Comparison of ENCODE assay signal across 25 mouse cellular contexts in the genomic region with DNA sequence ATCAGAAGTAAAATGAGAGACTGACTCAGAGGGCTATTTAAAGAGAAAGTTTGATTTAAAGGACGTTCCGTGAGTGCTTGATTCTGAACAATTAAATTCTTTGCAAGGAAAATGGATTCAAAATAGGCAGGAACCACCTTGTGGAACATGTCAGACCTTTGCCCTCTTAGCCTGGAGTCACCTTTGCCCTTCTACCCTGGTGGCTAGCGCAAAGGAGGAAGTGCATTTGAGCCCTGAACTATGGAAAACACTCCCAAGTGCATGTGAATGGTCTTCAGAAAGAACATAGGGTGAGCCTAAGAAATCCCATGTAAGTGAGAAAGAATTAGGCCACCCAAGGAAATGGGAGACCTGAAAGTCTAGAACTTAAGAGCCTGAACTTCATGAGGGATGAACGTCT.
DNase-seq lines count a peak whose midpoint lies in the region; ATAC-seq and TF ChIP-seq lines count a peak whose summit lies in the region.
"Had no signal": no experiment of that assay in that cellular context is flagged by ENCODE, and none has a peak within 500 bp of the region (broad histone marks: within the 10 kb centered on the region; RNA-seq: fewer than 3 reads in every experiment).

No protein-coding gene starts in this region.

- DNase-seq in kidney, adult 11 months, result peak; percentile 26
- DNase-seq in kidney, adult 2 months, result peak; percentile 67
- no peak for DNase-seq in kidney, postnatal 4 days
- peak; percentile 50 for DNase-seq in kidney, adult 9 months
- DNase-seq in liver, adult 2 months (ENCODE audit: extremely low read depth, low read depth, low spot score), result peak; percentile 79
- DNase-seq in liver, embryonic 11.5 days (ENCODE audit: low spot score), result no peak
- DNase-seq: adrenal gland, adult 8-10 months; adrenal gland, postnatal 14 days; adrenal gland, postnatal 36 days; B cell, adult 2 months; cerebellum, adult 11-12 months; cerebellum, adult 2 months; cerebellum, adult 9-10 months; cerebellum, postnatal 10 days; cerebellum, postnatal 25 days had no signal

- no peak overlapping the region for H3K4me2 ChIP-seq in kidney, embryonic 16.5 days (replicated peaks; ENCODE audit: low read depth, low read length)
- H3K4me2 ChIP-seq in kidney, embryonic 15.5 days, result no peak overlapping the region
- H3K4me2 ChIP-seq in liver, embryonic 11.5 days, result no peak overlapping the region
- H3K4me2 ChIP-seq: embryonic facial prominence, embryonic 12.5 days; forebrain, embryonic 13.5 days had no signal

- H3K79me2 ChIP-seq in liver, adult 2 months (ENCODE audit: control insufficient read depth, insufficient read depth, low read length), result no peaks in the 10 kb centered on the region

- H3K27me3 ChIP-seq in kidney, embryonic 16.5 days (ENCODE audit: insufficient read depth, low read length), result no peaks in the 10 kb centered on the region
- H3K27me3 ChIP-seq in kidney, adult 2 months (replicated peaks; ENCODE audit: control insufficient read depth, insufficient read depth, low read length), result no peaks in the 10 kb centered on the region
- H3K27me3 ChIP-seq in kidney, embryonic 15.5 days, result no peaks in the 10 kb centered on the region
- H3K27me3 ChIP-seq in liver, adult 2 months (ENCODE audit: control insufficient read depth, insufficient read depth, low read length), result no peaks in the 10 kb centered on the region
- no peaks in the 10 kb centered on the region for H3K27me3 ChIP-seq in liver, embryonic 11.5 days (replicated peaks; ENCODE audit: control insufficient read depth, insufficient read depth, low read length)
- H3K27me3 ChIP-seq: CH12.LX; embryonic facial prominence, embryonic 12.5 days; forebrain, embryonic 13.5 days; Patski had no signal

- no peak for ATAC-seq in kidney, embryonic 16.5 days (ENCODE audit: low FRiP score, low TSS enrichment)
- no peak for ATAC-seq in kidney, embryonic 15.5 days (replicated peaks; ENCODE audit: low FRiP score)
- no peak for ATAC-seq in liver, embryonic 11.5 days (replicated peaks; ENCODE audit: low FRiP score)
- ATAC-seq: activated CD4-positive, CD25-positive, alpha-beta regulatory T cell, adult 4 months; CD4-positive, CD25-positive, alpha-beta regulatory T cell, adult 4 months; forebrain, embryonic 13.5 days; Patski had no signal

- WGBS in kidney, embryonic 16.5 days, result 81% methylated on average over 4 of the region's 4 CpGs
- 54% methylated on average over 4 of the region's 4 CpGs for WGBS in kidney, adult 2 months
- WGBS in kidney, embryonic 15.5 days, result 77% methylated on average over 4 of the region's 4 CpGs
- 41% methylated on average over 4 of the region's 4 CpGs for WGBS in liver, adult 2 months
- WGBS in liver, embryonic 11.5 days, result 88% methylated on average over 4 of the region's 4 CpGs

- no peak for TF ChIP-seq CTCF in kidney, adult 2 months (conservative IDR thresholded peaks at IDR 0.05; ENCODE audit: insufficient read depth, insufficient read length, low read depth, low read length)
- no peak for TF ChIP-seq CTCF in liver, adult 2 months (IDR thresholded peaks at IDR 0.05; ENCODE audit: low read depth, low read length)

- H3K4me3 ChIP-seq in kidney, embryonic 16.5 days (ENCODE audit: low read length), result no peak overlapping the region
- no peak overlapping the region for H3K4me3 ChIP-seq in kidney, adult 2 months (ENCODE audit: insufficient read depth, low read depth, low read length)
- no peak overlapping the region for H3K4me3 ChIP-seq in kidney, embryonic 15.5 days (replicated peaks)
- no peak overlapping the region for H3K4me3 ChIP-seq in liver, adult 2 months (ENCODE audit: insufficient read depth, low read depth, low read length)
- H3K4me3 ChIP-seq in liver, embryonic 11.5 days (ENCODE audit: low read depth, low read length), result no peak overlapping the region
- H3K4me3 ChIP-seq: embryonic facial prominence, embryonic 10.5 days; embryonic facial prominence, embryonic 12.5 days; forebrain, embryonic 13.5 days had no signal

- H3K36me3 ChIP-seq in kidney, embryonic 16.5 days (ENCODE audit: insufficient read depth, low read length), result no peaks in the 10 kb centered on the region
- no peaks in the 10 kb centered on the region for H3K36me3 ChIP-seq in kidney, adult 2 months (ENCODE audit: control insufficient read depth, insufficient read depth, low read length)
- no peaks in the 10 kb centered on the region for H3K36me3 ChIP-seq in kidney, embryonic 15.5 days
- H3K36me3 ChIP-seq in liver, adult 2 months (ENCODE audit: control insufficient read depth, insufficient read depth, low read length), result no peaks in the 10 kb centered on the region
- no peaks in the 10 kb centered on the region for H3K36me3 ChIP-seq in liver, embryonic 11.5 days (ENCODE audit: control insufficient read depth, insufficient read depth, low read length)
- H3K36me3 ChIP-seq: embryonic facial prominence, embryonic 10.5 days; embryonic facial prominence, embryonic 12.5 days; G1E had no signal

- TF ChIP-seq POLR2A in kidney, adult 2 months (IDR thresholded peaks at IDR 0.05; ENCODE audit: low read depth, low read length), result no peak
- TF ChIP-seq POLR2A in liver, adult 2 months (IDR thresholded peaks at IDR 0.05; ENCODE audit: extremely low read depth, insufficient read depth, low read length), result no peak

- H3K9me3 ChIP-seq in kidney, embryonic 16.5 days (ENCODE audit: low read length), result no peaks in the 10 kb centered on the region
- H3K9me3 ChIP-seq in kidney, embryonic 15.5 days (replicated peaks), result no peaks in the 10 kb centered on the region
- no peaks in the 10 kb centered on the region for H3K9me3 ChIP-seq in liver, embryonic 11.5 days (ENCODE audit: control insufficient read depth, low read length)
- H3K9me3 ChIP-seq: embryonic facial prominence, embryonic 10.5 days; embryonic facial prominence, embryonic 12.5 days; forebrain, embryonic 13.5 days; G1E had no signal

- H3K4me1 ChIP-seq in kidney, embryonic 16.5 days (ENCODE audit: insufficient read depth, low read length), result peaks cover 20% of the 10 kb centered on the region
- no peaks in the 10 kb centered on the region for H3K4me1 ChIP-seq in kidney, adult 2 months (ENCODE audit: control insufficient read depth, insufficient read depth, low read length)
- H3K4me1 ChIP-seq in kidney, embryonic 15.5 days, result peaks cover 21% of the 10 kb centered on the region
- H3K4me1 ChIP-seq in liver, adult 2 months (ENCODE audit: control insufficient read depth, insufficient read depth, low read length), result peaks cover 11% of the 10 kb centered on the region
- H3K4me1 ChIP-seq in liver, embryonic 11.5 days (replicated peaks; ENCODE audit: control insufficient read depth, insufficient read depth, low read length), result no peaks in the 10 kb centered on the region; the same call in 1 of the 2 replicates
- H3K4me1 ChIP-seq: embryonic facial prominence, embryonic 12.5 days; forebrain, embryonic 13.5 days had no signal

- no peak overlapping the region for H3K27ac ChIP-seq in kidney, embryonic 16.5 days (ENCODE audit: low read length)
- H3K27ac ChIP-seq in kidney, adult 2 months (ENCODE audit: insufficient read depth, low read depth, low read length), result no peak overlapping the region
- H3K27ac ChIP-seq in kidney, embryonic 15.5 days, result no peak overlapping the region
- H3K27ac ChIP-seq in liver, adult 2 months (replicated peaks; ENCODE audit: insufficient read depth, low read depth, low read length), result no peak overlapping the region
- no peak overlapping the region for H3K27ac ChIP-seq in liver, embryonic 11.5 days (ENCODE audit: low read depth, low read length)
- H3K27ac ChIP-seq: embryonic facial prominence, embryonic 10.5 days; embryonic facial prominence, embryonic 12.5 days; forebrain, embryonic 13.5 days had no signal

- H3K9ac ChIP-seq in kidney, embryonic 16.5 days (replicated peaks; ENCODE audit: low read length), result no peak overlapping the region
- no peak overlapping the region for H3K9ac ChIP-seq in kidney, embryonic 15.5 days
- no peak overlapping the region for H3K9ac ChIP-seq in liver, adult 2 months (ENCODE audit: low read depth, low read length)
- H3K9ac ChIP-seq in liver, embryonic 11.5 days (ENCODE audit: low read depth, low read length), result no peak overlapping the region
- H3K9ac ChIP-seq: embryonic facial prominence, embryonic 12.5 days; forebrain, embryonic 13.5 days had no signal

Comparison
In these comparisons a context has a peak if more than half of its experiments do, and no peak if none do; other contexts are left out.
1. DNase-seq: peak in kidney, adult 11 months (single experiment), kidney, adult 2 months (single experiment), kidney, adult 9 months (single experiment) and liver, adult 2 months (single experiment); none in kidney, postnatal 4 days (0 of 2) and liver, embryonic 11.5 days (single experiment).